Mouse (Mus musculus) E14TG2a.4 (cell line): ENCODE data around the gene Slc6a6.

Experiments used
- CTCF ChIP-seq: conservative IDR thresholded peaks from 2 replicates; pipeline ENCODE4 v1.5.1; 2014; ENCODE audit warnings: low read length
- NANOG ChIP-seq: IDR thresholded peaks from 2 replicates; pipeline ENCODE4 v1.6.1; 2014; ENCODE audit warnings: borderline replicate concordance, low read length, mixed read lengths
- POU5F1 ChIP-seq: IDR thresholded peaks from 2 replicates; pipeline ENCODE4 v1.6.1; 2014; ENCODE audit warnings: low read length, borderline replicate concordance

GRCm38 (mm10) chr6:91643011-91643410, 40.8 kb upstream of the Slc6a6 start:
- TF ChIP-seq CTCF (no peak), NANOG (no peak), POU5F1 (no peak)
